Mouse (Mus musculus): ENCODE measurements around the gene Rundc1. TPM values are rescaled to one million over a fixed set of nuclear protein-coding genes. Genes with fewer than 3 reads are reported as not detected.
"Not testable (repeated sequence)": the region's sequence is repeated elsewhere in the genome, so short reads cannot be mapped to it uniquely, and the experiment has no call there.

Gene Rundc1
- polyA plus RNA-seq, 1 experiment from 2014 or later, result 19.6 TPM

DNA sequence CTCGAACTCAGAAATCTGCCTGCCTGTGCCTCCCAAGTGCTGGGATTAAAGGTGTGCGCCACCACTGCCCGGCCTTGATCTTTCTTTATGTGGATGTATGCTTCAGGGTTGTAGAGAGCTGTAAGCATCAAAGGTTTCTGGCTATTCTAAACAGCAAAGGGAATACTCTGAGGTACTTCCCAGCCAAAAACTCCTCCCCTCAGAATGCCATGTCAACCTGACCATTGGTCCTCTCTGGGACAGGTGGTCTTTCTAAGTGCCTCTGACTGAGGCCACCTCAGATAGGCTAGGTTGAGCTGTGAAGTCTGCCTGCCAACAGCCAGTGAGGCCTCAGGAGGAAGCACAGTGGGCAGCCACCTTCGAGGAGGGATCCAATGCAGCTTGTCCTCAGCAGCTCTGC lies 24.0 kb downstream of the Rundc1 start:
- H3K9me3 ChIP-seq (replicated peaks), result no peaks in the 10 kb centered on the region
- peaks cover 28% of the 10 kb centered on the region for H3K36me3 ChIP-seq
- no peak overlapping the region; the same call in 1 of the 2 replicates for H3K4me3 ChIP-seq
- H3K4me1 ChIP-seq, result peaks cover 15% of the 10 kb centered on the region
- no peak overlapping the region for H3K27ac ChIP-seq
- no peak for DNase-seq (ENCODE audit: low spot score)
- H3K27me3 ChIP-seq (ENCODE audit: low read depth, poor library complexity, severe bottlenecking), result no peaks in the 10 kb centered on the region
- 84% methylated on average over 4 of the region's 4 CpGs for WGBS

DNA sequence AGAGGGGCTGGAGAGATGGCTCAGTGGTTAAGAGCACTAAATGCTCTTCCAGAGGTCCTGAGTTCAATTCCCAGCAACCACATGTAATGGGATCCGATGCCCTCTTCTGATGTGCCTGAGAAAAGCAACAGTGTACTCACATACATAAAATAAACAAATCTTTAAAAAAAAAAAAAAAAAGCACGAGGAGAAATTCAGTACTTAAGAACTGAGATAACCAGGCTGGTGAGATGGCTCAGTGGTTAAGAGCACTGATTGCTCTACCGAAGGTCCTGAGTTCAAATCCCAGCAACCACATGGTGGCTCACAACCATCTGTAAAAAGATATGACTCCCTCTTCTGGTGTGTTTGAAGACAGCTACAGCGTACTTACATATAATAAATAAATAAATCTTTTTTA lies 24.7 kb downstream of the Rundc1 start:
- peaks cover 21% of the 10 kb centered on the region for H3K36me3 ChIP-seq
- WGBS, result 90% methylated on average over 4 of the region's 4 CpGs
- not testable (repeated sequence) for DNase-seq (ENCODE audit: low spot score); H3K9me3 ChIP-seq (replicated peaks); H3K27ac ChIP-seq; H3K4me3 ChIP-seq; H3K27me3 ChIP-seq (ENCODE audit: low read depth, poor library complexity, severe bottlenecking); H3K4me1 ChIP-seq

DNA sequence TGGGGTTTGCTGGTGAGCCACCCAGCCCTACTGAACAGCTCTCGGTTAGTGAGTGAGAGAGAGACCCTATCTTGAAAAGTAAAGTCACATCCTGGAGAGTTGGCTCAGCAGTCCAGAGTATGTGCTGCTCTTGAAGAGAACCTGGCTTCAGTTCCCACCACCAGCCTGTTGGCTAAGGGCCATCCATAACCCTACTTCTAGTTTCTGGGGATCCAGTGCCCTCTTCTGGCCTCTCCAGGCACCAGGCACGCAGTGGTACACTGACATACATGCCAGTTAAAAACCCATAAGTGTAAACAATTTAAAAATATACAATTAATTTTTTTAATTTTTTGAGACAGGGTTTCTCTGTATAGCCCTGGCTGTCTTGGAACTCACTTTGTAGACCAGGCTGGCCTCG lies 25.5 kb downstream of the Rundc1 start:
- DNase-seq (ENCODE audit: low spot score), result no peak
- no peaks in the 10 kb centered on the region for H3K27me3 ChIP-seq (ENCODE audit: low read depth, poor library complexity, severe bottlenecking)
- peaks cover 7% of the 10 kb centered on the region for H3K4me1 ChIP-seq
- no peak overlapping the region for H3K27ac ChIP-seq
- WGBS, result 85% methylated on average over 3 of the region's 3 CpGs
- no peak overlapping the region for H3K4me3 ChIP-seq
- no peaks in the 10 kb centered on the region for H3K9me3 ChIP-seq (replicated peaks)
- peaks cover 13% of the 10 kb centered on the region for H3K36me3 ChIP-seq

DNA sequence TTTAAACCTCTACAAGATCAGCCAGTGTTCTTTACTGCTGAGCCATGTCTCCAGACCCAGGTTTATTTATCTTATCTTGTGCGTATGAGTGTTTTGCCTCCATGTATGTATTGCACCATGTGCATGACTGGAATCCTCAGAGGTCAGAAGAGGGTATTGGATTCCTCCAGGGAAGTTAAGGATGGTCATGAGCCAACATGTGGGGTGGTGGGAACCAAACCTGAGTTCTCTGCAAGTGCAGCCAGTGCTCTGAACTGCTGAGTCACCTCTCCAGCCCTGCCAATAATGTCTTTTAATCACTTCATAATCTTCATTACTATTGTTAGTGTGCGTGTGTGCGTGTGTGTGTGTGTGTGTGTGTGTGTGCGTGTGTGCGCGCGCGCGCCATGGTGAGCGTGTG lies 26.7 kb downstream of the Rundc1 start:
- 93% methylated on average over 10 of the region's 10 CpGs for WGBS
- Histone ChIP-seq H3K27me3 (ENCODE audit: low read depth, poor library complexity, severe bottlenecking) (no peaks in the 10 kb centered on the region), H3K9me3 (replicated peaks) (no peaks in the 10 kb centered on the region), H3K36me3 (peaks cover 4% of the 10 kb centered on the region), H3K4me3 (no peak overlapping the region), H3K27ac (no peak overlapping the region), H3K4me1 (peaks cover 7% of the 10 kb centered on the region)
- DNase-seq (ENCODE audit: low spot score), result no peak

DNA sequence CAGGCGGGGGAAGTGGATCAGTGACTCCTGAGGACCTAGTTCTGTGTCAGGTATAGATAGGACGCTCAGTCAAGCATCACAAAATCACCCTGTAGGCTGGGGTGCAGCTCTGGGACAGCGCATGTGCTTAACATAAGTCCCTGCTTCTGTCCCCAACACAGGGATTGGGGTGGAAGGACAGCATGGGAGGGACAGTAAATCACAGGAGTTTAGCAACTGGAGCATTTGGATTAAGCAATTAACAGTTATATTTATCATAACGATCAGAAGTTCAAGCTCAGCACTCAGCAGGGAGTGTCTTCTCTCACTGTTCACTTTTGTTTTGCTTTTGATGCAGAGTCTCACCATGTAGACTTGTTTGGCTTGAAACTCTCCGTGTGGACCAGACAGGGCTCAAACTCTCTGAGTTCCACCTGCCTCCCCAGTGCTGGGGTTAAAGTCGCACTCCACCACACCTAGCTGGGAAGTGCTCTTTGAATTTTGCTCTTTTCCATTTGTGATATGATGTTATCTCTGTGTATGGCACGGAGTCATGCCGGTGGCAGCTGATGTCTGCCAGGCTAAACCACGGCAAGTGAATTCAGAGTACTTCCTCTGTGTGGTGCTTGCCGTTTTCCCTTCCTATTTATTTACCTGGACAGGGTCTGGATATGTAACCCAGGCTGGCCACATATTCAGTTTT lies 27.3 kb downstream of the Rundc1 start:
- H3K27me3 ChIP-seq (ENCODE audit: low read depth, poor library complexity, severe bottlenecking), result no peaks in the 10 kb centered on the region
- H3K4me3 ChIP-seq, result no peak overlapping the region
- no peaks in the 10 kb centered on the region for H3K9me3 ChIP-seq (replicated peaks)
- peaks cover 7% of the 10 kb centered on the region for H3K4me1 ChIP-seq
- H3K27ac ChIP-seq, result no peak overlapping the region
- no peak for DNase-seq (ENCODE audit: low spot score)
- 78% methylated on average over 10 of the region's 10 CpGs for WGBS
- H3K36me3 ChIP-seq, result no peaks in the 10 kb centered on the region

DNA sequence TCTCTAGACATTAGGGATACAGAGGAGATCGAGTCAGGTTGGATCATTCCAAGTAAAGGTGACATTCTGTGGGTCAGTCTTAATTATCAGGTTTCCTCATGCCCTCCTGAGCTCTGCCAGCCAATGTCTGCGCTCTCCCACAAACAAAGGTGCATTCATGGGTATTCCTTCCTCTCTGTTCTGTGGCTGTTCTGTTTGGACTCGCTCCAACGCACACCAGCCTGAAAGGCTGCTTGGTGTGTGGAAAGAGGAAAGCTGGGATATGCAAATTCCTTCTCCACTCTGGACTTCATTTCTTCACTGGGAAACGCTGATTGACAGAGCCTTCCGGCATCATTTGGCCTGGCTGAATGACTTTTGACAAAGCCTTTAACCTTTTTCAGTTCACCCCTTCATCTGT lies 29.8 kb downstream of the Rundc1 start:
- WGBS, result 78% methylated on average over 6 of the region's 6 CpGs
- H3K9me3 ChIP-seq (replicated peaks), result no peaks in the 10 kb centered on the region
- H3K36me3 ChIP-seq, result no peaks in the 10 kb centered on the region
- H3K4me1 ChIP-seq, result peaks cover 23% of the 10 kb centered on the region
- no peaks in the 10 kb centered on the region for H3K27me3 ChIP-seq (ENCODE audit: low read depth, poor library complexity, severe bottlenecking)
- no peak overlapping the region for H3K4me3 ChIP-seq
- H3K27ac ChIP-seq, result no peak overlapping the region
- DNase-seq (ENCODE audit: low spot score), result no peak

DNA sequence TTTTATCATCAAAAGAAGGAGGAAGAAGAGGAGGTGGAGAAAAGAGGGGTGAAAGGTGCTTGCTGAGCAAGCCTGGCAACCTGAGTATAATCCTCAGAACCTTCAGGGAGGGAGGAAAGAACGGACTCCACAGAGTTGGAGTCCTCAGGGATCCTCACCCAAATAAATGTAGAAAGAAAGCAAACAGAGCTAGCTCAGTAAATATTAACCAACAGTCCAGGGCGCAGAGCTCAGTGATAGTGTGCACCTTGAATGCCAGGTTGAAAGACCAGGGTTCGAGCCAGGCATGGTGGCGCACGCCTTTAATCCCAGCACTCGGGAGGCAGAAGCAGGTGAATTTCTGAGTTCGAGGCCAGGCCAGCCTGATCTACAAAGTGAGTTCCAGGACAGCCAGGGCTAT lies 30.7 kb downstream of the Rundc1 start:
- no peak for DNase-seq (ENCODE audit: low spot score)
- Histone ChIP-seq H3K9me3 (replicated peaks) (no peaks in the 10 kb centered on the region), H3K27ac (no peak overlapping the region), H3K27me3 (ENCODE audit: low read depth, poor library complexity, severe bottlenecking) (no peaks in the 10 kb centered on the region), H3K4me3 (no peak overlapping the region), H3K4me1 (peaks cover 31% of the 10 kb centered on the region), H3K36me3 (peaks cover 4% of the 10 kb centered on the region; the same call in 1 of the 2 replicates)
- WGBS, result 88% methylated on average over 7 of the region's 7 CpGs

DNA sequence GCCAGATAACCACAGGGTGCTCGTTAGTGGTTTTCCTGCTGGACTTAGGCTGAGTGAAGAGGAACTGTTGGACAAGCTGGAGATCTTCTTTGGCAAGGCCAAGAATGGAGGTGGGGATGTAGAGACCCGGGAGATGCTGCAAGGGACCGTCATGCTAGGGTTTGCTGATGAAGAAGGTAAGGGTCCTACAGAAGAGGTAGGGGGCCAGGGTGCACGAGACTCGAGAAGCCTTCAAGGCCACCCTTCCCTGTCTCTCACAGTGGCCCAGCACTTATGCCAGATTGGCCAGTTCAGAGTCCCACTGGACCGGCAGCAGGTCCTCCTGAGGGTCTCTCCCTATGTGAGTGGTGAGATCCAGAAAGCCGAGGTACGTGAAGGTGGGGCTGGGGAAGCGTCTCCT lies 32.7 kb downstream of the Rundc1 start:
- WGBS, result 90% methylated on average over 9 of the region's 9 CpGs
- no peak for DNase-seq (ENCODE audit: low spot score)
- H3K27me3 ChIP-seq (ENCODE audit: low read depth, poor library complexity, severe bottlenecking), result no peaks in the 10 kb centered on the region
- H3K27ac ChIP-seq, result no peak overlapping the region
- H3K36me3 ChIP-seq, result peaks cover 7% of the 10 kb centered on the region; the same call in 1 of the 2 replicates
- H3K9me3 ChIP-seq (replicated peaks), result no peaks in the 10 kb centered on the region
- peaks cover 40% of the 10 kb centered on the region for H3K4me1 ChIP-seq
- no peak overlapping the region for H3K4me3 ChIP-seq

DNA sequence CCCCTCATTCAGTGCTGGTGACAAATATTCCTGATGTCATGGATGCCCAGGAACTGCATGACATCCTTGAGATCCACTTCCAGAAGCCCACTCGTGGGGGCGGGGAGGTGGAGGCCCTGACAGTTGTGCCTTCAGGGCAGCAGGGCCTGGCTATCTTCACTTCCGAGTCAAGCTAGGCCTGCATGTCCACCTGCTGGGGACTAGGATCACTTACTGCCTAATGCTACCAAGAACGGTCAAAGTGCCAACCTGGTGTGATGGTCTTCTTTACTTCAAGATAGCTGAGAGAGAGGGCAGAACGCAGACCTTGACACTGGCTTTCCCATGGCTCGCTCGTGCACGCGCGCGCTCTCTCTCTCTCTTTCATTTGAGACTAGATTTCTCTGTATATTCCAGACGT lies 33.3 kb downstream of the Rundc1 start:
- Histone ChIP-seq H3K36me3 (peaks cover 7% of the 10 kb centered on the region; the same call in 1 of the 2 replicates), H3K4me3 (no peak overlapping the region), H3K27ac (no peak overlapping the region), H3K4me1 (peaks cover 46% of the 10 kb centered on the region), H3K27me3 (ENCODE audit: low read depth, poor library complexity, severe bottlenecking) (no peaks in the 10 kb centered on the region), H3K9me3 (replicated peaks) (no peaks in the 10 kb centered on the region)
- no peak for DNase-seq (ENCODE audit: low spot score)
- WGBS, result 84% methylated on average over 12 of the region's 12 CpGs

DNA sequence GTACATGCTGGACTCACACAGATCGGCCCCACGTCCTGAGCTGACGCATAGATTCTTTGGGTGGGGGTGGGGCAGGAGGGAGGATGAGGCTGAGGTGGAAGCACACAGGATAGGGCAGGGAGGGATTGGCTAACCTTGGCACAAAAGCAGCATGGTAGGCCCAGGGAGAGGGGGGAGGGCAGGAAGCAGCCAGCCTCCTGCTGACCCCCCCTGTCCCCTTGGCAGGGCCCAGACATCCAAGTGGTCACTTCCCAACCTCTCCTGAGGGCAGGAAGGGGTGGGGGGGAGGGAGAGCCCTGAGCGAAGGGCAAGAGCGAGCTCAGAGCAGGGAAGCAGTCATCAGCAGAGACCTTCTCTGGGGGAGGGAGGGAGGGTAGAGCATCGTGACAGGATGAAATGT lies 34.8 kb downstream of the Rundc1 start:
- Histone ChIP-seq H3K4me1 (peaks cover 60% of the 10 kb centered on the region), H3K9me3 (replicated peaks) (no peaks in the 10 kb centered on the region), H3K4me3 (no peak overlapping the region), H3K36me3 (peaks cover 7% of the 10 kb centered on the region; the same call in 1 of the 2 replicates), H3K27ac (peak overlapping the region; percentile 27), H3K27me3 (ENCODE audit: low read depth, poor library complexity, severe bottlenecking) (no peaks in the 10 kb centered on the region)
- no peak for DNase-seq (ENCODE audit: low spot score)
- WGBS, result 26% methylated on average over 6 of the region's 6 CpGs

DNA sequence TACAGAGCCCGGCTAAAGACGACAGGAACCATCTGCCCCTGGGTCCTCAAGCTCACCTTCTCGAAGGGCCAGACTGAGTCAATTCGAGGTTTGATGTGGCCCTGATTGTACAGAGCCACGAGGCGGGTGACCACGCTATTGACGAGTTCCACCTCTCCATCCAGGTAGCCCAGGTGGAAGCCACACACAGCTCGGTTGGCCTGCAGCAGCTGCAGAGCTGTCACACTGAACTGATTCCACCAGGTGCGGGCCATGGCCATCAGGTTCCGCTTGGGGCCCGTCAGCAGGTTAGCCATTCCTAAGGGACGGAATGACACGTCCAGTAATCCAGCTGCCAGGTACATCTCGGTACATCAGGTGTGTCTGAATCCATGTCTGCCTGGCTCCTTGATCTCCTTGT lies 35.4 kb downstream of the Rundc1 start:
- Histone ChIP-seq H3K4me3 (no peak overlapping the region), H3K36me3 (peaks cover 7% of the 10 kb centered on the region; the same call in 1 of the 2 replicates), H3K4me1 (peaks cover 65% of the 10 kb centered on the region), H3K27me3 (ENCODE audit: low read depth, poor library complexity, severe bottlenecking) (no peaks in the 10 kb centered on the region), H3K9me3 (replicated peaks) (no peaks in the 10 kb centered on the region), H3K27ac (0 out of 2 replicates have a peak overlapping the region, but pooled peaks have one; percentile 27)
- 86% methylated on average over 15 of the region's 15 CpGs for WGBS
- DNase-seq (ENCODE audit: low spot score), result no peak

DNA sequence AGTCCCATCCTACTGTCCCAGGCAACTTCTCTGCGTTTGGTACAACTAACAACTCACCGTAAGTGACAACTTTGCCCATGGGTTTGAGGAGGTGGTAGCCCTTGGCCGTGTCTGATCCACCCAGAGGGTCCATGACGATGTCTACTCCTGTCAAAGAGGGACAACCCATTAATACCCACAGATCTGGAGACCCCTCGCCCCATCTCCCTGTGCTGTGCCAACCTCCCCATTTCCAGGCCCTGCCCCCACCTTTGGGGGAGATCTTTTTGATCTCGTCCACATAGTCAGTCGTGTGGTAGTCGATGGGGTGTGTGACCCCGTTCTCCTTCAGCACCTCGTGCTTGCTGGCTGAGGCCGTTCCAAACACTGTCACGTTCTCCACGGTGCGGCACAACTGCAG lies 37.3 kb downstream of the Rundc1 start:
- DNase-seq (ENCODE audit: low spot score), result no peak
- H3K27ac ChIP-seq, result 0 out of 2 replicates have a peak overlapping the region, but pooled peaks have one; percentile 5
- 93% methylated on average over 14 of the region's 14 CpGs for WGBS
- H3K27me3 ChIP-seq (ENCODE audit: low read depth, poor library complexity, severe bottlenecking), result peaks cover 8% of the 10 kb centered on the region
- peaks cover 79% of the 10 kb centered on the region for H3K4me1 ChIP-seq
- no peaks in the 10 kb centered on the region for H3K9me3 ChIP-seq (replicated peaks)
- peaks cover 7% of the 10 kb centered on the region; the same call in 1 of the 2 replicates for H3K36me3 ChIP-seq
- peak overlapping the region; percentile 2; the same call in 1 of the 2 replicates for H3K4me3 ChIP-seq

DNA sequence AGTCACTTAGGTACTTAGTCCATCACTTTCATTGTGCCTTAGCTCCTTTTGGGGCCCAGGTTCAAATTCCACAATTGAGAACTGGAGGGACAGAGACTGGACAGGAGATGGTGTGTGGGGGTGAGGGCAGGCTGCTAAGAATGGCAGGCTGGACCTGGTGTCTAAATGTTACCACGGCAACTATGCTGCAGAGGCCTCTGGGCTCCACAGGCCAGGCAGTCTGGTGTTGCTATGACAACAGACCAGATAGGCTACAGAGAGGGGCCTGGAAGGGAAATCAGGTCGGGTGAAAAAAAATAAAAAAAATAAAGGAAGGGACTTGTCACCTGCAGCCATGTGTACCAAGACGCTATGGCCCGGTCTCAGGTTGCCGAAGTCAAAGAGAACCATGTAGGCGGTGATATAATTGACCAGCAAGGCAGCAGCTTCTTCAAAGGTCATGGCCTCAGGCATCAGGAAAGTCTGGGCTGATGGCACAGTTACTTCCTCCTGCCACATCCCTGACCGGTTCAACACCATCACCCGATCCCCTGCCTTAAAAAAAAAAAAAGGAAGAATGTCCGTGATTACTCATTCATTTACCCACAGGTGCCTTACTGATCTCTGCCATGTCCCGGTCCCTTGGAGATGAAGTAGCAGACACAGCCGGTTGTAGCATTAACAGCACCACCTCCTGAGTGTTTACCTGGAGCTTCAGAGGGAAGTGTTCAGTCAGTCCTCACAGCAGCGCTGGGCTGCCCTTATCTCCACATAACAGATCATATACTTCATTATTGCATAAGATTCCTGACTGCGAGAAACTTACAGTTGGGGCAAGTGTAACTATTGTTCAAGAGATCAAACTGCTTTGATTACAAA lies 37.9 kb downstream of the Rundc1 start:
- peaks cover 10% of the 10 kb centered on the region for H3K27me3 ChIP-seq (ENCODE audit: low read depth, poor library complexity, severe bottlenecking)
- H3K27ac ChIP-seq, result 0 out of 2 replicates have a peak overlapping the region, but pooled peaks have one; percentile 5

More for the DNA sequence above, 37.9 kb downstream of the Rundc1 start:
- peak overlapping the region; percentile 2; the same call in 1 of the 2 replicates for H3K4me3 ChIP-seq
- 46% methylated on average over 13 of the region's 13 CpGs for WGBS
- no peaks in the 10 kb centered on the region for H3K9me3 ChIP-seq (replicated peaks)
- H3K36me3 ChIP-seq, result peaks cover 7% of the 10 kb centered on the region; the same call in 1 of the 2 replicates
- DNase-seq (ENCODE audit: low spot score), result no peak
- peaks cover 82% of the 10 kb centered on the region for H3K4me1 ChIP-seq
